Mouse (Mus musculus) CD8-positive naive resting alpha-beta T cell, adult 57 days (primary cell): ENCODE data around the gene Svs4. TPM values are rescaled to one million over a fixed set of nuclear protein-coding genes. Genes with fewer than 3 reads are reported as not detected.

Experiments used
- total RNA-seq: library from RNA; stranded (reverse); gene quantifications from one replicate; pipeline ENCODE4 v1.2.4, GENCODE M21; 2023

Gene Svs4
- not detected for total RNA-seq

GRCm38 (mm10) chr2:164278359-164278758, at the start of gene Svs4:
TSS of gene Svs4 (minus strand) at chr2:164278459.

GRCm38 (mm10) chr2:164316451-164316850, 38.2 kb upstream of the Svs4 start, which contains the start of gene Svs6:
TSS of gene Svs6 (plus strand) at chr2:164316751.

GRCm38 (mm10) chr2:164288968-164289367, 10.7 kb upstream of the Svs4 start, which contains the start of gene Svs3a:
TSS of gene Svs3a (plus strand) at chr2:164289268.

GRCm38 (mm10) chr2:164256540-164256939, 21.7 kb downstream of the Svs4 start, which contains the start of gene Svs3b:
TSS of gene Svs3b (minus strand) at chr2:164256640.

GRCm38 (mm10) chr2:164238366-164238765, 39.9 kb downstream of the Svs4 start, which contains the start of gene Svs2:
TSS of gene Svs2 (minus strand) at chr2:164238466.

Other genes with a start within 250 kb of the Svs4 start
- 287 TPM for gene Stk4, start 208.1 kb downstream of the Svs4 start, total RNA-seq
- gene Tomm34, start 207.3 kb downstream of the Svs4 start, total RNA-seq: 71.6 TPM
- gene Kcns1, start 107.3 kb downstream of the Svs4 start, total RNA-seq: not detected
- gene Wfdc5, start 95.7 kb downstream of the Svs4 start, total RNA-seq: not detected
- not detected for gene Wfdc12, start 87.9 kb downstream of the Svs4 start, total RNA-seq
- not detected for gene Wfdc15a, start 78.3 kb downstream of the Svs4 start, total RNA-seq
- gene Wfdc15b, start 56.8 kb downstream of the Svs4 start, total RNA-seq: not detected
- not detected for gene Svs2, start 40.0 kb downstream of the Svs4 start, total RNA-seq
- not detected for gene Svs3b, start 21.8 kb downstream of the Svs4 start, total RNA-seq
- gene Svs3a, start 10.8 kb upstream of the Svs4 start, total RNA-seq: not detected
- gene Svs6, start 38.3 kb upstream of the Svs4 start, total RNA-seq: not detected
- not detected for gene Svs5, start 54.3 kb upstream of the Svs4 start, total RNA-seq
- 3.9 TPM for gene Slpi, start 110.6 kb upstream of the Svs4 start, total RNA-seq
- gene Rbpjl, start 124.7 kb upstream of the Svs4 start, total RNA-seq: not detected
- gene Matn4, start 126.7 kb upstream of the Svs4 start, total RNA-seq: not detected
- gene Sdc4, start 165.4 kb upstream of the Svs4 start, total RNA-seq: 11.7 TPM
- 44.3 TPM for gene Sys1, start 178.5 kb upstream of the Svs4 start, total RNA-seq
- 6.3 TPM for gene Gm20458, start 182.5 kb upstream of the Svs4 start, total RNA-seq
- gene Trp53tg5, start 195.3 kb upstream of the Svs4 start, total RNA-seq: not detected
- gene Dbndd2, start 207.6 kb upstream of the Svs4 start, total RNA-seq: 5.1 TPM
- 56.1 TPM for gene Pigt, start 219.1 kb upstream of the Svs4 start, total RNA-seq